In the genomic region with DNA sequence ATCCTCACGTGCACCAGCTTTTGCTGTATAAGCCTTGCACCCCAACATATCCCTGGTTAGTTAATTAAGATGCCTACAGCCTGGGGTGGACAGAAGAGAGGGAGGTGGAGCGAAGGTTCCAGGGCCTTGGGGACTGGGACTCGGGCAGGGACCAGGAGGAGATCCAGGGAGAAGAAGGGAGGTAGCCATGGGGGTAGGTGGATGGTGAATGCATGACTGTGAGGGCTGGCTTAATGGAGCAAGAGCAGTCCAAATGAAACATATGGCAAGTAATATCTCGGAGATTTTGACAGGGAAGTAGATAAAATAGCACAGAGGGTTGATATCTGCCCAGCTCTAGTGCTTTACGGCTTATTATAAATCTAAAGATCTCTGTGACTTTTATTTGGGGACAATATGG, we compare ENCODE assay signal across 18 mouse cellular contexts. TPM values are rescaled to one million over a fixed set of nuclear protein-coding genes. Genes with fewer than 3 reads are reported as not detected.
"Had no signal": no experiment of that assay in that cellular context is flagged by ENCODE, and none has a peak within 500 bp of the region (broad histone marks: within the 10 kb centered on the region; RNA-seq: fewer than 3 reads in every experiment).

No protein-coding gene starts in this region.

- ATAC-seq: midbrain, embryonic 16.5 days had no signal

- DNase-seq: lung, embryonic 14.5 days; lung, postnatal 10 days; lung, postnatal 4 days; midbrain, embryonic 14.5 days; retina, postnatal 1 day; right cerebral cortex, adult 18-20 months; right cerebral cortex, postnatal 25 days; right cerebral cortex, postnatal 4 days; spleen, adult 18-20 months; thymus, adult 18-20 months; thymus, postnatal 14 days; thymus, postnatal 36 days had no signal

- H3K27me3 ChIP-seq: midbrain, embryonic 12.5 days; neural tube, embryonic 13.5 days; neural tube, embryonic 15.5 days had no signal

- H3K4me1 ChIP-seq: midbrain, embryonic 10.5 days; midbrain, embryonic 12.5 days; neural tube, embryonic 13.5 days; neural tube, embryonic 15.5 days had no signal

- H3K4me3 ChIP-seq: midbrain, embryonic 10.5 days; midbrain, embryonic 12.5 days; myocyte; neural tube, embryonic 13.5 days; neural tube, embryonic 15.5 days had no signal

- H3K27ac ChIP-seq: midbrain, embryonic 10.5 days; midbrain, embryonic 12.5 days; neural tube, embryonic 13.5 days; neural tube, embryonic 15.5 days had no signal

RNA-seq across cellular contexts. Expression of a gene that starts 21.6 kb away (rescaled TPM):
- polyA plus RNA-seq: lung, embryonic 14.5 days had no signal
